Mouse (Mus musculus) bone marrow, adult 2 months (tissue): Measurements from ENCODE around the gene Mtch2. TPM values are rescaled to one million over a fixed set of nuclear protein-coding genes. Genes with fewer than 3 reads are reported as not detected.
A peak's percentile ranks its signal among the peaks of the same experiment; 100 is the strongest.

Experiments
- H3K27ac ChIP-seq: fragments of 200-500 bp; 2 replicates; pipeline ENCODE4 v1.5.1; 2012; ENCODE audit warnings: low read depth, mild to moderate bottlenecking, control low read depth, inconsistent platforms, low read length; ENCODE audit not compliant: control insufficient read depth, poor library complexity, insufficient read depth
- H3K4me1 ChIP-seq: fragments of 200-500 bp; 2 replicates; pipeline ENCODE4 v1.6.1; 2011; ENCODE audit warnings: low read length; ENCODE audit not compliant: control insufficient read depth, insufficient read depth
- H3K4me3 ChIP-seq: fragments of 200-500 bp; replicated peaks from 2 replicates; pipeline ENCODE3; 2011; ENCODE audit warnings: mild to moderate bottlenecking, low read depth, low read length, control low read depth; ENCODE audit not compliant: control insufficient read depth
- CTCF ChIP-seq: fragments of 200-500 bp; IDR thresholded peaks from 2 replicates; pipeline ENCODE4 v1.5.1; 2011; ENCODE audit warnings: low read length, control low read depth; ENCODE audit not compliant: control insufficient read depth, insufficient read depth
- POLR2A ChIP-seq: fragments of 200-500 bp; IDR thresholded peaks from 2 replicates; pipeline ENCODE4 v1.6.1; 2011; ENCODE audit warnings: low read depth, mild to moderate bottlenecking, control low read depth, low read length, borderline replicate concordance; ENCODE audit not compliant: control insufficient read depth
- WGBS: fragments of 180-500 bp; shearing (Covaris S2); methylation state at CpG from one replicate; pipeline ENCODE4 v1.1.7; 2018; 5-methylcytosine and 5-hydroxymethylcytosine counted together
- polyA plus RNA-seq: library from polyadenylated mRNA; stranded (reverse); fragments of >200 nt; gene quantifications from 2 replicates; pipeline ENCODE4 v1.2.4, GENCODE M21; 2011; ENCODE audit warnings: low replicate concordance; ENCODE audit not compliant: missing spikeins, insufficient read depth, insufficient read length

Mtch2 gene
- 37.8 and 113 TPM in 2 replicates for polyA plus RNA-seq

DNA sequence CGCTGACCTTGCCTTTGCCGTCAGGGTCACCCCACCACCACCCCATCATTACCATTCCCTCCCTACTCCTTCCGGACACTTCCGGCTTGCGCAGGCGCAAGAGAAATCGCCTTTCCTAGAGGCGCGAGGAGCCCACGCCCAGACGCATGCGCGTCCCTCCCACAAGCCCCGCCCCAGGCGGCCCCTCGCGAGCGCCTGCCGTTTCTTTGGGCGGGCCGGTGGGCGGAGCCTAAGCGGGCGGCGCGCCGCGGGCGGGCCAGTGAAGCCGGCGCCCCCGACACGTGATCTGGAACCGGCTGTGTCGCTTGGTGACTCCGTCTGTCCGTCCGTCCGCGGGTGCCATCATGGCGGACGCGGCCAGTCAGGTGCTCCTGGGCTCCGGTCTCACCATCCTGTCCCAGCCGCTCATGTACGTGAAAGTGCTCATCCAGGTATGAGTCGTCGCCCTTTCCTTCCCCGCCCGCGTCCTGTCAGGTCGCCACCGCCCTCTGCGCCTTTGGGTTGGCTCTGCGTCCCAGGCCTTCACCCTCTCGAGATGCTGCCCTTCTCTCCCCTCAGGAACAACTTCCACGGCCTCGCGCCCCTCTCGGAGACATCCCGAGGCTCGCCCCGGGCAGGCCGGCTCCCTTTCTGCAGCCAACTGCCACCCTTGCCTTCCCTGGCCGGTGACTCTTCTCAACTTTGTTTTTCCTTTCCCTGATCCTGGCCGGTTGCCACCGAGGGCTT, at the start of gene Mtch2:
TSS of gene Mtch2 (plus strand) at position 201 of the 726 bp plus-strand sequence.
- Histone ChIP-seq H3K27ac (peak within 1 kb of the TSS; percentile 74), H3K4me1 (no peaks in the 10 kb centered on the region), H3K4me3 (peak within 1 kb of the TSS; percentile 96)
- TF ChIP-seq CTCF = no peak
- TF ChIP-seq POLR2A = peak; percentile 85
- under 1% methylated on average over 67 of the region's 67 CpGs for WGBS

DNA sequence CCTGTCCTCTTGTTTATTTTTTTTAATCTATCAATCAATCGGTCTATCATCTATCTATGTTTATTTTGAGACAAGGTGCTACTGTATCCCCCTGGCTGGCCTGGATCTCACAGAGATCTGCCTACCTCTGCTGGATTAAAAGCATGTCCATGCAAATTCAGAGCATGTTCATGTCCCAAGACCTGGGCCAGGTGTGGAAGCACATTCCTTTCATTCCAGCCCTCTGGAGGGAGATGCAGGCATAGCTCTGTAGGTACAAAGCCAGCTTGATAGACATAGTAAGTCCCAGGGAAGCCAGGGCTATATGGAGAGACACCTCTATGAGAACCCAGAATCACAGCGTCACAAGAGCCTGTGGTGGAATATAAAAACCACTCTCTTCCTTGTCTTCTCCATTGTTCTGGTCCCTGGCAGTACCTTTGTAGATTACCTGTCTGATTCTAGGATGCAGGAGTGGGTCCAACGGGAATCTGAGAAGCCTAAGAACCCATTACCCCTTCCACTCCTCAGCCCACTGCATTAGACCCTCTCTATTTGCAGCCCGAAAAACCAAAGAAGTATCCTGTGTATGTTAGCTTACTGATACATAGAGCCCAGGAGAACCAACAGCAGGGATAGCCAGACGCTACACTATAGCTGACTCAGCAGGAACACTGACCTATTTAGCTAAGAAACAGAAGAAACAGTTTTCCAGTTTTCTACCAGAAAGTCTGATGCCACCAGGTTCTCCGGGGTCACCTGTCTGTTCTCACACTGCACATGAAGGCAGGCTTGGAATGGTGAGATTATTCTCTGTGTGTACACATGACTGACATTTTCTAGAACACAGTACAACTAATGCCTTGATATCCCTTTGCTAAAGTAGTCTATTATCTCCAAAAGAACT, 38.5 kb upstream of the Mtch2 start:
- WGBS = 82% methylated on average over 6 of the region's 6 CpGs
- no peak overlapping the region for H3K27ac ChIP-seq
- TF ChIP-seq CTCF (no peak), POLR2A (no peak)
- H3K4me3 ChIP-seq = no peak overlapping the region
- H3K4me1 ChIP-seq = no peaks in the 10 kb centered on the region; the same call in 1 of the 2 replicates

DNA sequence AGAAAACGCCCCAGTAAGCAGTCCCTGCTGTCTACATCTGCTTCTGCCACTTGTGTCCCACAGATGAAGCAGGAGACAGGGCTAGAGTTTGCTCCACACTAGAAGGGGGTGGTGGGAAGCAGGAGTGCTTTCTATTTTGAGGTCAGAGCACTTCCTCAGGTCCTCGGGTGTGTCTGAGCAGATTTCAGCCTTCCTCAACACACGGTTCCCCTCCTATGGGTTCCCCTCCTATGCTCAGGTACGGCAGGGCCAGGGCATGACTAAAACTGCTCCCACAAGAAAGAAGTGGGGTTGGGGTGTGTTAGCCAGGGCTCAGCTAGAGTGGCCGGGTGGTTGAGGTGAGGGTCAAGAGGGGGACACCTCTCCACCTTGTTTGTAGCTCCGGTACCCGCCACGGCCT, 36.2 kb upstream of the Mtch2 start:
- 55% methylated on average over 8 of the region's 8 CpGs for WGBS
- Histone ChIP-seq H3K4me1 (no peaks in the 10 kb centered on the region; the same call in 1 of the 2 replicates), H3K4me3 (no peak overlapping the region), H3K27ac (no peak overlapping the region)
- no peak for TF ChIP-seq POLR2A
- TF ChIP-seq CTCF = no peak

- no peak overlapping the region for H3K4me3 ChIP-seq
- WGBS = 78% methylated on average over 2 of the region's 2 CpGs
- H3K4me1 ChIP-seq = no peaks in the 10 kb centered on the region
- TF ChIP-seq POLR2A (no peak), CTCF (no peak)
- H3K27ac ChIP-seq = no peak overlapping the region
These were observed 31.7 kb upstream of the Mtch2 start for GRCm38 (mm10) chr2:90815266-90815665.

DNA sequence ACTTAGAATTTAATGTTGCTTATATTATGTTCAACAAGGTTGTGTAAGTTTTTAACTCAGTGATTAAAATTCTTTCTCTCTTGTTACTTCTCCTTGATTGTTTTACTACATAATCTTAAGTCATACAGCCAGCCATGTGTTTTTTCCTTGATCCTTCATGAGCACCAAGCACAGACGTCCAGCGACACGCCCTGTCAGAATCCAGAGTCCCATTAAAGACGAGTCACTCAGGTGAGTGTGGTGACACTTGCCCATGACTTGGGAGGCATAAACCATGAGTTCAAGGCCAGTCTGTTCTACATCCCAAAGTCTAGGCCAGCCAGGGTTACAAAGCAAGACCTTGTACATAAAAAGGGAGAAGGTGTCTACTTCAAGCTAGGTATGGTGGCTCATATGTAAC, 30.8 kb upstream of the Mtch2 start:
- H3K4me1 ChIP-seq = no peaks in the 10 kb centered on the region
- no peak for TF ChIP-seq POLR2A
- no peak for TF ChIP-seq CTCF
- WGBS = 80% methylated on average over 4 of the region's 4 CpGs

DNA sequence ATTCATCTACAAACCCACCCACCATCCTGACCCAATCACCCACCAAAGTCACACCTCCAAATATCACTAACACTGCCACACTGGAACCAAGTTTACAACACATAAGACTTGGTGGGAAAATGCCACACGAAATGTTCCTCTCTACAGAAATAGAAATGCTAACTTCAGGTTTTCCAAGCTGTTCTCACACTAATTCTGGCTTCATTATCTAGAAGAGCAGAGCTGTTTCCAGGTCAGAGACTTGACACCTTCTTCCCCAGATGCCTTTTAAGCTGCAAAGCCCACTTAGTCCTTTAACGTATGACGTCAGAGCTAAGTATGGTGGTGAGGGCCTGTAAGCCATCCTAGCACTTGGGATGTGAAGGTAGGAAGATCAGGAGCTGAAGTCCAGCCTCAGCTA, 28.2 kb upstream of the Mtch2 start:
- Histone ChIP-seq H3K4me1 (no peaks in the 10 kb centered on the region), H3K4me3 (no peak overlapping the region), H3K27ac (no peak overlapping the region)
- 86% methylated on average over 3 of the region's 3 CpGs for WGBS
- TF ChIP-seq POLR2A = no peak
- TF ChIP-seq CTCF = no peak

More for the DNA sequence above, 30.8 kb upstream of the Mtch2 start:
- Histone ChIP-seq H3K27ac (no peak overlapping the region), H3K4me3 (no peak overlapping the region)

DNA sequence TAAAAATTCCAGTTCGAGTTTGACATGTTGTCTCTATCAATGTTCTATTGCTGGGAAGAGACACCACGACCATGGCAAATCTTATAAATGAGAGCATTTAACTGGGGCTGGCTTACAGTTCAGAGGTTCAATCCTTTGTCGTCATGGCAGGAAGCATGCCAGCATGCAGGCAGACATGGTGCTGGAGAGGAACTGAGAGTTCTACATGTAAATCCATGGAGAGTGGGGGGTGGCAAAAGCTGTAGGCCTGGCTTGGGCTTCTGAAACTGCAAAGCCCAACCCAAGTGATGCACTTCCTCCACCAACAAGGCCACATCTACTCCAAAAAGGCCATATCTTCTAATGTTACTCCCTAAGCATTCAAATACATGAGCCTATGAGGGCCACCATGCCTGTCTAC, 26.1 kb upstream of the Mtch2 start:
- TF ChIP-seq CTCF = no peak
- TF ChIP-seq POLR2A = no peak

DNA sequence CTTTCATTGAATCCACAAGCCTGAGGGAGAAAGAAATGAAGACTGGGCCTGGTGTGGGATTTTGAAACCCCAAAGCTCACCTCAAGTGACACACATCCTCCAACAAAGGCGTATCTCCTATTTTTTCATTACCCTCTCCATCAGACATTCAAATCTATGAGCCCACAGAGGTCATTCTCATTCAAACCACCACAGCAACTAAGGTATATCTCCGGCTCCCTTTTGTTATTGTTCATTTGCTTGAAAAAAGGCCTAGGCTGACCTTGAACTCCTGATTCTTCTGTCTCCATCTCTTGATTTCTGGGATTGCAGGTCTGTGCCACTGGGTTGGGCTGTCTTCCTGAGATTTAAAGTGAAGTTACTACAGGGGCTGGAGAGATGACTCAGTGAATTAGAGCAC, 24.0 kb upstream of the Mtch2 start:
- Histone ChIP-seq H3K27ac (no peak overlapping the region), H3K4me3 (no peak overlapping the region), H3K4me1 (no peaks in the 10 kb centered on the region)
- TF ChIP-seq POLR2A (no peak), CTCF (no peak)
- WGBS = 82% methylated on average over 2 of the region's 2 CpGs

More for the DNA sequence above, 26.1 kb upstream of the Mtch2 start:
- H3K4me1 ChIP-seq = no peaks in the 10 kb centered on the region
- 70% methylated on average over 3 of the region's 3 CpGs for WGBS
- H3K4me3 ChIP-seq = no peak overlapping the region
- H3K27ac ChIP-seq = no peak overlapping the region
